Mouse (Mus musculus): ENCODE data around the gene Cds2.

DNA sequence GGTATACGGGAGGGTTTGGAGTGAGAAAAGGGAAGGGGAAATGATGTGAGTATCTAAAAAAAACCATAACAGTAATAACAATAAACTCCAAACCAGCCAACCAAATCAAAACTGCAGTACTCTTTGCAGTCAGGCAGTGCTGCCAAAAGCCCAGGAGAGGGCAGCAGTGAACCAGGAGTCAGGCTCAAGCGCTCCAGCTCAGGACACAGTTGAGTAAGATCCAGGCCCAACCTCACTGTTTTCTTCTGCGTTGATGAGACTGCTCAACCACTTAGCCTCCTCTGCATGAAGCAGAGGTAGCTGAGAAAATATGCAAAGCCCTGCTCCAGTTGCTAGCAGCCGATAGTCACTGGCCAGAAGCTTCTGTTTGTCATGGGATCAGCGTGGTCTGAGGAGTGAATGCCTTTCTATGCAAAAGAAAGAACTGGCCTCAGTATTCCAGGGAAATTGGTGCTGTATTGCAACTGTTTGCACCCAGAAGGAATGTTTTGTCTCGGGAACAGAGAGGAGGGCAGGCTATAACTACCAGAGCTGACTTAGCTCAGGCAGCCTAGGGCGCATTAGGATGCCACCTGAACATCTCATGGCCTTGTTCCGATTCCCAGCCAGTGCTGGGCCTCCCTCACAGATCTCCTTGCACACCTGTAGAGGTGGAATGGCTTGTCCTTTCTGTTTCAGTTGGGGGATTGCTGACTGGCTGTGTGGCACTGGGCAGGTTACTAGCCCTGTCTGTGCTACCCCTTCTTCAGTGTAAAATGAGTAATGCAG, 53.3 kb downstream of the Cds2 start:
- TF ChIP-seq CTCF (conservative IDR thresholded peaks at IDR 0.05; ENCODE audit: insufficient read depth, insufficient read length, low read depth, low read length): peak; percentile 97
- no peak for TF ChIP-seq POLR2A (IDR thresholded peaks at IDR 0.05; ENCODE audit: low read depth, low read length)
